Mouse (Mus musculus): Measurements from ENCODE around the gene Pofut1.

- TF ChIP-seq CTCF (IDR thresholded peaks at IDR 0.05; ENCODE audit: borderline replicate concordance, insufficient read depth, low read length) = no peak
- TF ChIP-seq POLR2A (IDR thresholded peaks at IDR 0.05; ENCODE audit: low read depth, low read length) = no peak
These were observed 23.4 kb upstream of the Pofut1 start for GRCm38 (mm10) chr2:153217826-153218340.
